Mouse (Mus musculus): Measurements from ENCODE around the gene Slco1c1. TPM values are rescaled to one million over a fixed set of nuclear protein-coding genes. Genes with fewer than 3 reads are reported as not detected.

The Slco1c1 gene
- not detected in 2 replicates for polyA plus RNA-seq (2015; fragmentation: Nextera tagmentation; extraction: Ambion mirVana)

DNA sequence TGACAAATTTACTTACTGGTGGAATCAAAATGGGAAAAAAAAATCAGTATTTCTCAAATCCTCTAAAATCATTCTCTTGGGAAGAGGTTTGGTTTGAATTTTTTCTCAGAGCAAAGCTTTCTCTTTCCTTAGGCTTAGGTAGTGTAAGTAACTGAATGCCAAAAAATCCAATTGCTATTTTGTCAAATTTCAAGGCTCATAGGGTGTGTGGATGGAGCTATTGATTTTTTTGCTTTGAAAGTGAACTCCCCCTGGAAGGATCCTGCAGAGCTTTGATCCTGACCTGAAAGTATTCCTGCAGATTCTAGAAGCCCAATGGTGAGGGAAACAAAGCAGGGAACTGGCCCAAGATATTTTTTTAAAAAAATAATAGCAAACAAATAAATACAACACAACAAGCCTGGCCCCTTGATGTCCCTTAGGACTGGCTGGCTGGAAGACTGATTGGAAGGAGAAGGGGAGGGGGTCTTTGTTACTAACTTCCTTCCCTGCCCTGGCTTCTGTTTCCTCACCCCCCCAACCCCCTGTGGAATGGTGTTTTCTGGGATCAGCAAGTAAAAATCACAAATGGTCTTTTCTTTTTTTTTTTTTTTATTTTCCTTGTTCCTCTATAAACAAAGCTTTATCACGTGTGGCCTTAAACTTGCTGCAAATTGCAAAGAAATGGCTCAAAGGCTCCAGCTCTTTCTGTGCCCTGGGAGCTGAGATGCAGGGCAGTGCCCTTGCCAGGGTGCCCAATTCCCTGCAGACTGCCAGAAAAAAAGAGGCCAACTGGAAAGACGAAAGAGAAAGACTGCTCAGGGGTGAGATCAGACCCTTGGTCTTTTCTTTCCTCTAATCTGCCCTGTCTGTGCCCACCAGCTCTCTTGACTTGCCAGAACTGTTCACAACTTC, at the start of gene Slco1c1:
Slco1c1 (plus strand) TSS at position 622 of the 894 bp plus-strand sequence.
- 35% methylated on average over 2 of the region's 2 CpGs for WGBS (ENCODE audit: insufficient replicate concordance)
- no peak within 1 kb of the TSS for H3K27ac ChIP-seq (replicated peaks)
- ATAC-seq (ENCODE audit: insufficient read depth), result no peak

DNA sequence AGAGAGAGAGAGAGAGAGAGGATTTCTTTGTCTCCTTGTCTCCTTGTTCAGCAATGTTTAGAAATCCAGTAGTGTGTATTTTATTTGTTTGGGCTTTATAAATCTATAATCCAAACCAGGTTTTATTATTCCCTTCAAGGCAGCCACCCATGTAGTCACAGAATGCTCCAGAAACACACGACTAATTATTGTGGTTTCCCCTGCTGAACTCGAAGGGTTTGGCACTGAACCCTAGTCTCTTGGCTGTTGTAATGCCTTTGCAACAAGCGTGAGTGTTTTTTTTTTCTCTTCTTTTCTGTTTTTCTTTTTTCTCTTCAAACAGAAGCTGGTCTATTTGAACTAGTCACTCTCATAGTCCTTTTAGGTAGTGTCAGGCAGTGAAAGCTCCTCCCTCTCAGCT, 49.5 kb upstream of the Slco1c1 start:
- Histone ChIP-seq H3K27ac (replicated peaks) (no peak overlapping the region), H3K9me3 (replicated peaks) (no peaks in the 10 kb centered on the region; the same call in 1 of the 2 replicates), H3K4me3 (replicated peaks) (no peak overlapping the region), H3K27me3 (no peaks in the 10 kb centered on the region), H3K4me2 (no peak overlapping the region), H3K4me1 (replicated peaks) (no peaks in the 10 kb centered on the region), H3K9ac (no peak overlapping the region), H3K36me3 (replicated peaks) (no peaks in the 10 kb centered on the region)
- WGBS (ENCODE audit: insufficient replicate concordance), result 43% methylated on average over 3 of the region's 3 CpGs
- no peak for ATAC-seq (ENCODE audit: insufficient read depth)

More for the DNA sequence above, at the start of gene Slco1c1:
- Histone ChIP-seq H3K9ac (no peak within 1 kb of the TSS), H3K9me3 (replicated peaks) (no peaks in the 10 kb centered on the region), H3K36me3 (replicated peaks) (no peaks in the 10 kb centered on the region), H3K4me1 (replicated peaks) (no peaks in the 10 kb centered on the region), H3K27me3 (no peaks in the 10 kb centered on the region), H3K4me2 (no peak within 1 kb of the TSS), H3K4me3 (replicated peaks) (no peak within 1 kb of the TSS)

DNA sequence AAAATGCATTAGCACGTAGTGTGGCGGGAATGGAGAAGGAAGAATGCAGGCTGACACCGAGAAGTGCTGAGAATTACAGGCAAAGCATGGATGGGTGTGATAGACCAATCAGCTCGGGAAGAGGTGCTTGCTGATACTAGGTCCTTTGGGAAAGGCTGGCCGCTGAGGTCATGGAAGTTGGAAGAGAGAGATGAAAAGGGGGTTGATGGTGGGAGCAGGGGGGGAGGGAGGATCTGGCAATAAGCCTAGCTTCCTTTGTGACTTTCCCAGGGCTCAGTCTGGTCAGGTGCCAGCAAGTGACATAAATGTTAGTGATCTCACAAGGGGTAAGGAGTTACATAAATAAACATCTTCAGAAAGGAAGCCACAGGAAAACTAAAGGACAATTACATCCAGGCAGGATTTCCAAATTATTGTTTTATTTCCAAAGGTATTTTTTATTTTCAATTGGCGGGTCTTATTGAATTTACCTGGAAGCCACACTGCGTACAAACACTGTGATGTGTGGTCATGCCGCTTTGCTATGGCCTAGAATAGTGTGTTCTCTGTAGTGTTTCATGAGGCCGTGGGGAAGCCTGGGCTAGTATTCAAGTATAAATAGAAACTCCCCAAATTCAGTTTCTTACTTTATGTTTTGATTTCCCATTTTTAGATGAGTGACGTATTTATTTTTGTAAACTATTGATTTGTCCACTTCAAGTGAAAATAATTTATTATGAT, 38.7 kb upstream of the Slco1c1 start:
- Histone ChIP-seq H3K4me2 (no peak overlapping the region), H3K27ac (replicated peaks) (no peak overlapping the region), H3K4me3 (replicated peaks) (no peak overlapping the region), H3K36me3 (replicated peaks) (no peaks in the 10 kb centered on the region), H3K9ac (no peak overlapping the region), H3K27me3 (no peaks in the 10 kb centered on the region), H3K4me1 (replicated peaks) (no peaks in the 10 kb centered on the region), H3K9me3 (replicated peaks) (no peaks in the 10 kb centered on the region)
- WGBS (ENCODE audit: insufficient replicate concordance), result 52% methylated on average over 10 of the region's 10 CpGs
- no peak for ATAC-seq (ENCODE audit: insufficient read depth)

DNA sequence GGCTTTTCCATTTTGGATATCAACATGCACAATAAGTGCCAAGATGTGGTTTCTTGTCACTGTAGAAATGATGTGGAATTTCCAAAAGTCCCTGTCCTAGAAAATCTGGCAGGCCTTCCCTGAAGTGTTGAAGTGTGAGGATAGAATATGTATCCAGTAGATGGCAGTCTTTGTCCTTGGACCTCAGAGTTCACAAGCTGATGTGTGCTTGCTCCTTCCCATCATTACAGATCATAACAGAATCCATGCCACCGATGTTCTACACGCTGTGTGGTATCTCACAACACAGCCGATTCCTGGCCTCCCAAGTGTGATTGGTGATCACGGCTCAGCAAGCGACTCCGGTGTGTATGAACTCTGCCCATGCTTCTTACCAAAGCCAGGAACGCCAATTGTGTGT, 36.9 kb upstream of the Slco1c1 start:
- H3K4me3 ChIP-seq (replicated peaks), result no peak overlapping the region
- no peak for ATAC-seq (ENCODE audit: insufficient read depth)
- 73% methylated on average over 7 of the region's 7 CpGs for WGBS (ENCODE audit: insufficient replicate concordance)

DNA sequence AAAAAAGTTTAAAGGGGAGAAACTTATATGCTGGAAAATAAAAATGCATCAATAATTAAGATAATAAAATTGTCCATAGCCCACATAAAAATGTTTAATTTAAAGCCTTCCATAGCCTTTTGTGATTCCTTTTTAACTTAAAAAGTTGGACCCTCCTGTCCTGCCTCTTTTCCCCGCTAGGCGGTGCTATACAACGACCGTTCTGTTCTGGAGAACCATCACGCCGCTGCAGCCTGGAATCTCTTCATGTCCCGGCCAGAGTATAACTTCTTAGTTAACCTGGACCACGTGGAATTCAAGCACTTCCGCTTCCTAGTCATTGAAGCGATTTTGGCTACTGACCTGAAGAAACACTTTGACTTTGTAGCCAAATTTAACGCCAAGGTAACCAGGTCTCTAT, 35.5 kb upstream of the Slco1c1 start:
- Histone ChIP-seq H3K27me3 (no peaks in the 10 kb centered on the region), H3K9ac (no peak overlapping the region), H3K9me3 (replicated peaks) (no peaks in the 10 kb centered on the region), H3K4me3 (replicated peaks) (no peak overlapping the region), H3K4me2 (no peak overlapping the region), H3K4me1 (replicated peaks) (no peaks in the 10 kb centered on the region), H3K36me3 (replicated peaks) (no peaks in the 10 kb centered on the region), H3K27ac (replicated peaks) (no peak overlapping the region)
- WGBS (ENCODE audit: insufficient replicate concordance), result 16% methylated on average over 11 of the region's 11 CpGs
- no peak for ATAC-seq (ENCODE audit: insufficient read depth)

More for the DNA sequence above, 36.9 kb upstream of the Slco1c1 start:
- H3K27ac ChIP-seq (replicated peaks), result no peak overlapping the region
- H3K4me1 ChIP-seq (replicated peaks), result no peaks in the 10 kb centered on the region
- H3K9me3 ChIP-seq (replicated peaks), result no peaks in the 10 kb centered on the region
- H3K4me2 ChIP-seq, result no peak overlapping the region
- no peaks in the 10 kb centered on the region for H3K36me3 ChIP-seq (replicated peaks)
- no peak overlapping the region for H3K9ac ChIP-seq
- H3K27me3 ChIP-seq, result no peaks in the 10 kb centered on the region

DNA sequence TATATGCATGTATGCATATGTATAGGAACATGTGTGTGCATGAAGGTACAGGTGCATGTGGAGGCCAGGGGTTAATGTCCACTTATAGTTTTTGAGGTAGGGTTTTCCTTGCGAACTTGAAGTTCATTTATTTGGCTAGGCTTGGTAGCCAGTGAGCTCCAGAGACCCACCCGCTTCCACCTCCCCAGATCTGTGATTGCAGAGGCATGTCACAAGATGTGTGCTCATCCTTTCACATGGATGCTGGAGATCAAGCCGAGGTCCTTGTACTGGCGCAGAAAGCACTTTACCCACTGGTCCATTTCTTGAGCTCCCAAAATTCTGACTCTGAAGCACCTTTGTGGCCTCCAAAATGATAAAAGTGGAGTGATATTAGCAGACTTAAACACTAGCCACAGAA, 29.3 kb upstream of the Slco1c1 start:
- Histone ChIP-seq H3K4me2 (no peak overlapping the region), H3K4me3 (replicated peaks) (no peak overlapping the region), H3K4me1 (replicated peaks) (no peaks in the 10 kb centered on the region), H3K27me3 (no peaks in the 10 kb centered on the region), H3K27ac (replicated peaks) (no peak overlapping the region), H3K36me3 (replicated peaks) (no peaks in the 10 kb centered on the region), H3K9ac (no peak overlapping the region), H3K9me3 (replicated peaks) (no peaks in the 10 kb centered on the region)
- ATAC-seq (ENCODE audit: insufficient read depth), result no peak
- WGBS (ENCODE audit: insufficient replicate concordance), result 66% methylated on average over 4 of the region's 4 CpGs

DNA sequence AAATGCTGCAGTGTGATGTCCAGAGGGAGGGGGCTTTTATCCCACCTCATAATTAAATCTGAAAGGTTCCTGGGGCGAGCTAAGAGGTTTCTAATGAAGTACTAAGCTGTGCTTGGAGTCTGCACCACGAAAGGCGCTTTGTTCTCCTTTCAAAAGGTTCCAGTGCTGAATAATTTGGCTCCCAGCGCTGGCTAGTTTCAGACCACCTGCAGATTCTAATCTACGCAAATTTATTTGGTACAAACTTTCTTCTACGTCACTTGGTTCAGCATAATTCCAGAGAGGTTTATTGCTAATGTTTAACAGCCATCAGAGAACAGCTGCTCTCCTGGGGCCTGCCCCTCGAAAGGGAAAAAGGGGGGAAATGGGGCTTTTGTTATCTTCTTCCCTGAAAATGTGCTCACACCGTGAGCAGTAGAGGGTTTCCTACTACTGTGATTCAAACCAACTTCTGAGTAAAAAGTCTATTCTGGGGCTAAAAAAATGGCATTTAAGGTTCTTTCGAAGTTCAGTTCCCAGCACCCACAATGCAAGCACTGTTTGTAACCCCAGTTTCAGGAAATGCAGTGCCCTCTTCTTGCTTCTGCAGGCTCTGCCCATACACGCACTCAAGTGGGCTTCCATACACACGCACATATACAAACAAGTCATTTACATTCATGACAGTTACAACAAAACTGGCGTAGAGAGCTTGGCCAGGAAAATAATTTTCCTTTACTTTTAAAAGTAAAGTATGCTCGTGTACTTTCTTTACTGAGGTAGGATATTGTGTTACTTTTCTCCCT, 28.3 kb upstream of the Slco1c1 start:
- Histone ChIP-seq H3K27me3 (no peaks in the 10 kb centered on the region), H3K4me1 (replicated peaks) (no peaks in the 10 kb centered on the region), H3K9ac (no peak overlapping the region), H3K9me3 (replicated peaks) (no peaks in the 10 kb centered on the region), H3K4me3 (replicated peaks) (no peak overlapping the region), H3K36me3 (replicated peaks) (no peaks in the 10 kb centered on the region), H3K27ac (replicated peaks) (no peak overlapping the region), H3K4me2 (no peak overlapping the region)
- ATAC-seq (ENCODE audit: insufficient read depth), result no peak
- WGBS (ENCODE audit: insufficient replicate concordance), result 43% methylated on average over 13 of the region's 13 CpGs

DNA sequence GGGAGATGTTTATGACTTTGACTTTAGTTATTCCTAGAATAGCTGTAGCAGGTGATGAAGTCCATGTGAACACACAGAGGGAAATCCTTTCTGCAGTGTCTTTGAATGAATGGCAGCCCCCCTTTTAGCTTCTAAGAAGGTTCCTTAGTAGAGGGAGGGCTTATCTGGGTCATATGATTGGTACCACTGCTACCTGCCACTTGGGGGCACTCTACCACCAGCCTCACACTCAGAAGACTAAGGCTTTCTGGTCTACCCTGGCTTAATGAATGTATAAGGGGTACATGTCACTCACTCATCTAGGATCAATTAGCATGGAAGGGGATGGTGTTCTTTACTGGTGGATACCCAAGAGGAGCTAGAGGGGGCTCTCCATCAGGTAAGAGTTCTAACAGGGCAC, 24.7 kb upstream of the Slco1c1 start:
- no peaks in the 10 kb centered on the region for H3K9me3 ChIP-seq (replicated peaks)
- H3K36me3 ChIP-seq (replicated peaks), result no peaks in the 10 kb centered on the region
- H3K4me3 ChIP-seq (replicated peaks), result no peak overlapping the region
- H3K27me3 ChIP-seq, result no peaks in the 10 kb centered on the region
- no peak for ATAC-seq (ENCODE audit: insufficient read depth)
- H3K9ac ChIP-seq, result no peak overlapping the region
- H3K4me2 ChIP-seq, result no peak overlapping the region
- H3K27ac ChIP-seq (replicated peaks), result no peak overlapping the region
- no peaks in the 10 kb centered on the region for H3K4me1 ChIP-seq (replicated peaks)

DNA sequence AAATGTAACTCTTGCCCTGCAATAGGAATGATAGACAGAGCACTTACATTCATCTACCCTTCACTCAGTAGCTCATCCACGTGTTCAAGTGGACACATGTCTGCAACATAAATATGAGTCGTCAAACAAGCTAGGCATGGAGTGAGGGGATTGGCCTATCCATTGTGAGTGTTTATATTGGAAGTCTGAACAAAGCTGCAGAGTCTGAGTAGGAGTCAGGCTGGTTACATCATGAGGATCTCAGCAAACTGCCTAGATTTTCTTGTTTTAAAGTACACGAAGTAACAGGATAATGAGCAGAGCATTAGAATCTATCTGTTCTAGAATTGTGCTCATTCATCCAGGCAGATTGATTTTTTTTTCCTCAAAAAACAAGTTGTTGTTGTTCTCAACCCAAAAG, 23.0 kb upstream of the Slco1c1 start:
- Histone ChIP-seq H3K4me1 (replicated peaks) (no peaks in the 10 kb centered on the region), H3K9ac (no peak overlapping the region), H3K27me3 (no peaks in the 10 kb centered on the region), H3K36me3 (replicated peaks) (no peaks in the 10 kb centered on the region), H3K4me3 (replicated peaks) (no peak overlapping the region), H3K4me2 (no peak overlapping the region), H3K9me3 (replicated peaks) (no peaks in the 10 kb centered on the region), H3K27ac (replicated peaks) (no peak overlapping the region)
- WGBS (ENCODE audit: insufficient replicate concordance), result 62% methylated on average over 3 of the region's 3 CpGs
- no peak for ATAC-seq (ENCODE audit: insufficient read depth)

DNA sequence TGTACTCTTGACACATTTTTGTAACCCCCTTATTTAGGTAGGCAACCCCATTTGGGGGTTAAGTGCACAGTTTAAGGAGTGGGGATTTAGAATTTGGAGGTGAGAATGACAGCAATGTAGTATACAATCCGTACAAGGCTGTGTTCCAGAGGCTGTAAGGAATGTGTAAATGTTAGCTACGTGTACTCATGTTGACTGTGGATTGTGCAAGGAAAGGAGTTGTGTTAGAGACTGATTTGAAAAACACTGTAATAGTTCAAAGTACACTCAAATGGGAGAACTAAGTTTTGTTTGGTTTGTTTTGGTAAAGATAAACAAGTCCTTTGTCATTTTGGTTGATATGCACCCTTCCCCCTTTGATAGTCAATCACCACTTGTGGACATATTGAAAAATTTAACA, 1.6 kb upstream of the Slco1c1 start:
- no peaks in the 10 kb centered on the region for H3K36me3 ChIP-seq (replicated peaks)
- no peaks in the 10 kb centered on the region for H3K9me3 ChIP-seq (replicated peaks)
- H3K4me1 ChIP-seq (replicated peaks), result no peaks in the 10 kb centered on the region
- H3K27ac ChIP-seq (replicated peaks), result no peak overlapping the region
- ATAC-seq (ENCODE audit: insufficient read depth), result no peak
- WGBS (ENCODE audit: insufficient replicate concordance), result 37% methylated on average over 2 of the region's 2 CpGs
- no peaks in the 10 kb centered on the region for H3K27me3 ChIP-seq
- H3K4me2 ChIP-seq, result no peak overlapping the region
- H3K4me3 ChIP-seq (replicated peaks), result no peak overlapping the region
- H3K9ac ChIP-seq, result no peak overlapping the region

DNA sequence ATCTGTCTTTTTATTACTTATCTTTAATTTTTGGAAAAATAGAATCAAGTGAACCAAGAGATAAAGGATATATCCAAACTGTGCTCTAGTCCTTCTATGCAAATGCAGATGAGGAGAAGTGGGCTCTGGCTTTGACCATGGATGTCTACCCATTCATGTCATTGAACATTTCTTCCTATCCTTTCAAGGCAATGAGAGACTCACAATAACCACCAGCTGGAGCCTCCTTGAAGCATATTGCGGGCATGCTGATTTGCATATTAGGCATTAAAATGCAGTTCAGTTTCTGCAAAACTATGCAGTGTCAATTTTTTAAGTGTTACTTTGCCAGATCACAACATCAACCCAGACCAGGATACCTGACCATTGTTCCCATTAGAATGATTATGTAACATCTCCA, 1.6 kb downstream of the Slco1c1 start:
- no peak overlapping the region for H3K9ac ChIP-seq
- H3K9me3 ChIP-seq (replicated peaks), result no peaks in the 10 kb centered on the region
- H3K4me1 ChIP-seq (replicated peaks), result no peaks in the 10 kb centered on the region
- H3K4me3 ChIP-seq (replicated peaks), result no peak overlapping the region
- WGBS (ENCODE audit: insufficient replicate concordance), result 76% methylated on average over 1 of the region's 1 CpGs
- no peaks in the 10 kb centered on the region for H3K27me3 ChIP-seq
- H3K4me2 ChIP-seq, result no peak overlapping the region
- H3K27ac ChIP-seq (replicated peaks), result no peak overlapping the region
- H3K36me3 ChIP-seq (replicated peaks), result no peaks in the 10 kb centered on the region
- no peak for ATAC-seq (ENCODE audit: insufficient read depth)
